Mouse (Mus musculus): ENCODE results near the gene Klhl3.
"Not testable (repeated sequence)": the region's sequence is repeated elsewhere in the genome, so short reads cannot be mapped to it uniquely, and the experiment has no call there.

Klhl3 gene

DNA sequence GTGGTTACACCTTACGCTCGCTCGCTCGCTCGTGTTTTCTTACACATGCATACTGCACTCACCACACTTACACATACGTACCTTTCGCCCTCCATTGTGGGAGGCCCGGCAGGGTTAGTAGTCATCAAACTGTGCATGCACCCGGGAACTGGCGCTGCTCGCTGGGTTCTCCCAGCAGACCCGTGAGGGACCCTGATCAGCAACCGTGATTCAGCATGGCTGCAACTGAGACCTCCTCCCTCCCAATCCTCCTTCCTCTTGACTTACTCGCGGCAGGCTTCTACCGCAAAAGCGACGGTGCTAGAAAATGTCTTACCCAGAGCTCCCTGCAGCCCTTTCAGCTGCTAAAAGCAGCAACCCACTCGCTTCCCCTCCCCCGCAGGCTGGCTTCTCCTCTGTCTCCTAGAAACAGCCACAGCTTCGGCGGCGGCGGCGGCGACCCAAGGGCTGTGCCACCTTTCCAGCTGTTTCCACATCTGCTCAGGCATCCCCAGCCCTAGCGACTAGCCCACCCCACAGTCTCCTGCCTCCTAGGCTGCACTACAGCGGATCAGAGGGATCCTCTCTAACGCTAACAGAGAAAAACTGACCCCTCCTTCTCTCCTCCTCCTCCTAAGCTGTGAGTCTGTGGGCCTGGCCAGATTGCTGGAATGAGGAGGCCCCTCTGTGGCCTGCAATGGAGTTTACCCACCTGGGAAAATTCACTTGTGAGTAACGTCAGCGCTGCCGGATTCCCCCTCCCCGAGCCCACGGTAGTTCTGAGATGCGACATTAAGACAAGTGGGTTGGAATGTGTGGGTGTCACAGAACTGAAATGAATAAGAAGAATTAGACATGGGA is at the start of gene Klhl3:
Klhl3 (minus strand) TSS at position 532 of the 840 bp plus-strand sequence.
- DNase-seq (ENCODE audit: low spot score in 2 of 2) = peak; percentile 52 to 59

- no peak for DNase-seq (ENCODE audit: low spot score in 2 of 2)
These were observed 47.4 kb upstream of the Klhl3 start for GRCm38 (mm10) chr13:58160761-58161160.

DNA sequence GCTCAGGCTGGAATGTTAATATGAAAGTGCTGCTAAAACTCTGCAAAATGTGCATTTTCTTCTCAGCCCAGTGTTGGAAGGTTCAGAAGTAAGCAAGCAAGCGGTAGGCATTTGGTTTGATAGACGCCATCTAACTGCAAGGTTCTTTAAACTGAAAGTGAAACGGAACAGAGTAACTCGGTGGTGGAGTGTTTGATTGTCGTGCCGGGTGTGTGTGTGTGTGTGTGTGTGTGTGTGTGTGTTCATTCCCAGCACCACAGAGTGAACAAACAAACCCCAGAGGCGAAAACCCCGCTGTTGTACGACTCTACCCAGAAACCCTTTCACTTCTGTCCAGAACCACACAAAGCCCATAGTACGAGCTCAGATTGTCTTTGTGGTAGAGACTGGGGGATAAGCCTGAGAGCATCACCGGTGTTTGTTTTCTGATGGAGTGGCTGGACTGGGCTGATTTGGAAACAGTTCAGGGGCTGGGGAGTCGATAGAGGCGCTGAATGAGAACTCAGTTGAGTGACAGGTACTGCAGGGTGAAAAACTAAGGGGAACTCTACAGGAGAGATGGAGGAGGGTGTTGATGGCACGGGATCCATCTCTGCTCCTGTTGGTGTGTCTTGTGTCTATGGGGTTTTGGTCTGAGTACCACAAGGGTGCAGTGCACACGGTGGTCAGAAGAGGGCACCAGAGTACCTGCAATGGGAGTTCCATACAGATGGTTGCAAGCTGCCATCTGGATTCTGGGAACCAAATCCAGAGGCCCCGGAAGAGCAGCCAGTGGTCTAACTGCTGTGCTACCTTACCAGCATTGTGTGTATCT is 44.9 kb upstream of the Klhl3 start:
- DNase-seq (ENCODE audit: low spot score in 2 of 2) = peak; percentile 78 to 85

- peak; percentile 79 to 83 for DNase-seq (ENCODE audit: low spot score in 2 of 2)
These were observed 44.2 kb upstream of the Klhl3 start, which contains the start of gene Idnk for GRCm38 (mm10) chr13:58157447-58158098. Idnk (plus strand) TSS chr13:58157649.

GRCm38 (mm10) chr13:58157036-58157435 is 43.6 kb upstream of the Klhl3 start:
- DNase-seq (ENCODE audit: low spot score in 2 of 2) = no peak

- no peak for DNase-seq (ENCODE audit: low spot score in 2 of 2)
These were observed 42.6 kb upstream of the Klhl3 start for GRCm38 (mm10) chr13:58156031-58156430.

GRCm38 (mm10) chr13:58150442-58150841 is 37.0 kb upstream of the Klhl3 start:
- DNase-seq (ENCODE audit: low spot score in 2 of 2) = no peak

GRCm38 (mm10) chr13:58149629-58150028 is 36.2 kb upstream of the Klhl3 start:
- DNase-seq (ENCODE audit: low spot score in 2 of 2) = no peak

GRCm38 (mm10) chr13:58149033-58149558 is 35.7 kb upstream of the Klhl3 start:
- no peak for DNase-seq (ENCODE audit: low spot score in 2 of 2)

- DNase-seq (ENCODE audit: low spot score in 2 of 2) = no peak
These were observed 35.0 kb upstream of the Klhl3 start for GRCm38 (mm10) chr13:58148256-58148831.

DNA sequence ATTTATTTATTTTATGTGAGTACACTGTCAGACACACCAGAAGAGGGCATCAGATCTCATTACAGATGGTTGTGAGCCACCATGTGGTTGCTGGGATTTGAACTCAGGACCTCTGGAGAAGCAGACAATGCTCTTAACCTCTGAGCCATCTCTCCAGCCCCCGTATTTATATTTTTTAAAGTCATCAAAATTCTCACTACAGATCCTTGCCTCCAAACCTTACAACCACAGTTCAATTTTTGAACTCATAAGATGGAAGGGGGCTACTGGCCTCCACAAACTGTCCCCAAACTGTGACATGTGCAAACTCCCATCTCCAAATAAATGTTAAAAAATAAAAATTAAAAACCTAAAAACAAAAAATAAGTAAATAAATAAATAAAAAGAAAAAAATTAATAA is 34.4 kb upstream of the Klhl3 start:
- no peak for DNase-seq (ENCODE audit: low spot score in 2 of 2)

DNA sequence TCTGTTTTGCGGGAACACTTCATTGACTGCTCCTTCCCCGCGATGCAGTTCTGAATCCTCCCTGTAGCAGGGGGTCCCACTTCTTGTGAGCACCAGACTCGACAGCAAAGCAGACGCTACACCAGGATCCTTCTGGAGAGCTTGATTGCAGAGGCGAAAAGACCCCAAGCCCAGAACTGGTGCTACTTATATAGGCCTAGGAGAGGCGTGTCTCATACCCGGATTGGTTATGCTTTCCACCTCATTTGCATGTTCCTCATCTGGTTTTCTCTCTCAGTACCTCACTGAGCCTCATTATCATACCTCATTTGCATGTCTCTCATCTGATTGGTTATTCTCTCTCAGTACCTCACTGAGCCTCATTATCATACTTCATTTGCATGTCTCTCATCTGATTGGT is 33.2 kb upstream of the Klhl3 start:
- DNase-seq (ENCODE audit: low spot score in 2 of 2) = not testable (repeated sequence)

- DNase-seq (ENCODE audit: low spot score in 2 of 2) = no peak
These were observed 18.3 kb upstream of the Klhl3 start for GRCm38 (mm10) chr13:58131692-58132091.

- DNase-seq (ENCODE audit: low spot score in 2 of 2) = no peak
These were observed 16.4 kb upstream of the Klhl3 start for GRCm38 (mm10) chr13:58129687-58130246.

- peak; percentile 96 for DNase-seq (ENCODE audit: low spot score in 2 of 2)
These were observed 15.6 kb upstream of the Klhl3 start for GRCm38 (mm10) chr13:58128768-58129671.

DNA sequence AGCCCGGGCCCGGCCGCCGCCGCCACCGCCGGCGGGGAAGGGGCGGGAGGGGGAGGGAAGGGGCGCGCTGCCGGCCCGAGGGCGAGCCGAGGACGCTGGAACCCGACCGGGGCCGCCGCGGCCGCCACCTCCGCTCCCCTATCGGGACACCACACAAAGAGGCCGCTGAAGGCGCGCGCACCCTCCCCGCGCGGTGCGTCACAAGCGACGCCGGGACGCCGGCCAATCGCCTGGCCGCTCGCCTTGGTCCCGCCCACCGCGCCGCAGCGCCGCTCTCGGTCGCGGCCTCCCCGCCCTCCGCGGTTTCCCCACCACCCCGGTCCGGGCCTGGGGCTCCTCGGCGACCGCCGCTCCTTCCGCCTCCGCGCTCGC is 15.0 kb upstream of the Klhl3 start, which contains the start of gene Hnrnpa0:
Hnrnpa0 (minus strand) TSS at position 161 of the 372 bp plus-strand sequence.
- DNase-seq (ENCODE audit: low spot score in 2 of 2) = peak; percentile 93 to 94

- DNase-seq (ENCODE audit: low spot score in 2 of 2) = peak; percentile 47 to 53
These were observed 14.5 kb upstream of the Klhl3 start for GRCm38 (mm10) chr13:58127766-58128361.

GRCm38 (mm10) chr13:58126862-58127765 is 13.7 kb upstream of the Klhl3 start:
- peak in 1 of 2 experiments; percentile 18 for DNase-seq (ENCODE audit: low spot score in 2 of 2)
